Mouse (Mus musculus): ENCODE data around the gene Spns3. TPM values are rescaled to one million over a fixed set of nuclear protein-coding genes. Genes with fewer than 3 reads are reported as not detected.
"Not testable (repeated sequence)": the region's sequence is repeated elsewhere in the genome, so short reads cannot be mapped to it uniquely, and the experiment has no call there.

The Spns3 gene
- total RNA-seq, 2 experiments from 2014 or later, result 0.25 to 0.27 TPM

GRCm38 (mm10) chr11:72558155-72558554 lies 7.8 kb upstream of the Spns3 start:
- no peak for DNase-seq (ENCODE audit: low spot score in 2 of 2)

- no peak for DNase-seq (ENCODE audit: low spot score in 2 of 2)
These were observed 6.6 kb upstream of the Spns3 start for GRCm38 (mm10) chr11:72556953-72557352.

GRCm38 (mm10) chr11:72556470-72556869 lies 6.2 kb upstream of the Spns3 start:
- DNase-seq (ENCODE audit: low spot score in 2 of 2), result no peak

GRCm38 (mm10) chr11:72551531-72552105 lies 1.3 kb upstream of the Spns3 start:
- DNase-seq (ENCODE audit: low spot score in 2 of 2), result no peak

- DNase-seq (ENCODE audit: low spot score in 2 of 2), result no peak
These were observed 3.1 kb downstream of the Spns3 start for GRCm38 (mm10) chr11:72547181-72547580.

- DNase-seq (ENCODE audit: low spot score in 2 of 2), result no peak
These were observed 5.6 kb downstream of the Spns3 start for GRCm38 (mm10) chr11:72544716-72545115.

GRCm38 (mm10) chr11:72543692-72544091 lies 6.6 kb downstream of the Spns3 start:
- not testable (repeated sequence) for DNase-seq (ENCODE audit: low spot score in 2 of 2)

- no peak for DNase-seq (ENCODE audit: low spot score in 2 of 2)
These were observed 7.7 kb downstream of the Spns3 start for GRCm38 (mm10) chr11:72542586-72542985.

- DNase-seq (ENCODE audit: low spot score in 2 of 2), result no peak
These were observed 8.4 kb downstream of the Spns3 start for GRCm38 (mm10) chr11:72541928-72542327.

GRCm38 (mm10) chr11:72540437-72540836 lies 9.9 kb downstream of the Spns3 start:
- DNase-seq (ENCODE audit: low spot score in 2 of 2), result no peak

- DNase-seq (ENCODE audit: low spot score in 2 of 2), result no peak
These were observed 11.5 kb downstream of the Spns3 start for GRCm38 (mm10) chr11:72538811-72539210.

- DNase-seq (ENCODE audit: low spot score in 2 of 2), result no peak
These were observed 12.1 kb downstream of the Spns3 start for GRCm38 (mm10) chr11:72538037-72538755.

- no peak for DNase-seq (ENCODE audit: low spot score in 2 of 2)
These were observed 12.8 kb downstream of the Spns3 start for GRCm38 (mm10) chr11:72537503-72537902.

GRCm38 (mm10) chr11:72535519-72535918 lies 14.8 kb downstream of the Spns3 start:
- DNase-seq (ENCODE audit: low spot score in 2 of 2), result no peak

- DNase-seq (ENCODE audit: low spot score in 2 of 2), result no peak
These were observed 17.4 kb downstream of the Spns3 start for GRCm38 (mm10) chr11:72532890-72533289.

- peak in 1 of 2 experiments; percentile 59 for DNase-seq (ENCODE audit: low spot score in 2 of 2)
These were observed 18.7 kb downstream of the Spns3 start for GRCm38 (mm10) chr11:72531632-72532031.

- no peak for DNase-seq (ENCODE audit: low spot score in 2 of 2)
These were observed 19.2 kb downstream of the Spns3 start for GRCm38 (mm10) chr11:72531144-72531543.

- peak in 1 of 2 experiments; percentile 58 for DNase-seq (ENCODE audit: low spot score in 2 of 2)
These were observed 24.1 kb downstream of the Spns3 start for GRCm38 (mm10) chr11:72526190-72526589.

- no peak for DNase-seq (ENCODE audit: low spot score in 2 of 2)
These were observed 26.6 kb downstream of the Spns3 start for GRCm38 (mm10) chr11:72523711-72524110.

GRCm38 (mm10) chr11:72522616-72523041 lies 27.7 kb downstream of the Spns3 start:
- peak in 1 of 2 experiments; percentile 68 for DNase-seq (ENCODE audit: low spot score in 2 of 2)

GRCm38 (mm10) chr11:72521598-72522541 lies 28.4 kb downstream of the Spns3 start:
- no peak for DNase-seq (ENCODE audit: low spot score in 2 of 2)

- no peak for DNase-seq (ENCODE audit: low spot score in 2 of 2)
These were observed 30.4 kb downstream of the Spns3 start for GRCm38 (mm10) chr11:72519895-72520294.

All from layer of hippocampus, adult 18-20 months (tissue).